Mouse (Mus musculus) liver, postnatal 0 days (tissue): Measurements from ENCODE around the gene Oip5.

Experiments
- CTCF ChIP-seq: sonication (generic); IDR thresholded peaks from 2 replicates; pipeline ENCODE4 v1.5.1; 2016; ENCODE audit warnings: antibody characterized with exemption, low read depth
- EP300 ChIP-seq: IDR thresholded peaks from 2 replicates; pipeline ENCODE4 v1.6.1; 2016; ENCODE audit warnings: antibody characterized with exemption, low read depth, mild to moderate bottlenecking

GRCm38 (mm10) chr2:119641214-119641912 is 23.1 kb upstream of the Oip5 start:
- TF ChIP-seq CTCF (no peak), EP300 (no peak)
